Mouse (Mus musculus) embryonic facial prominence, embryonic 13.5 days (tissue): ENCODE data around the gene Kel. TPM values are rescaled to one million over a fixed set of nuclear protein-coding genes. Genes with fewer than 3 reads are reported as not detected.

Source experiments
- ATAC-seq: fragments of 200-750 bp; cut with Nextera tagmentation; 2 replicates; pipeline ENCODE4 v1.8.0; 2017; ENCODE audit warnings: low read depth; ENCODE audit not compliant: insufficient number of reproducible peaks, insufficient read depth, low FRiP score, low TSS enrichment
- H3K27ac ChIP-seq: fragments of 300-500 bp; sonication (generic); 2 replicates; pipeline ENCODE4 v1.5.1; 2015; ENCODE audit warnings: moderate library complexity, mild to moderate bottlenecking, inconsistent platforms
- H3K27me3 ChIP-seq: fragments of 300-500 bp; sonication (generic); 2 replicates; pipeline ENCODE4 v1.6.1; 2015; ENCODE audit warnings: mild to moderate bottlenecking, inconsistent platforms
- H3K36me3 ChIP-seq: fragments of 300-500 bp; sonication (generic); 2 replicates; pipeline ENCODE4 v1.6.1; 2015; ENCODE audit warnings: mild to moderate bottlenecking, inconsistent platforms
- H3K4me1 ChIP-seq: fragments of 300-500 bp; sonication (generic); 2 replicates; pipeline ENCODE4 v1.6.1; 2015; ENCODE audit warnings: inconsistent platforms
- H3K4me2 ChIP-seq: fragments of 300-500 bp; sonication (generic); 2 replicates; pipeline ENCODE4 v1.6.1; 2015; ENCODE audit warnings: moderate library complexity, mild to moderate bottlenecking, inconsistent platforms
- H3K4me3 ChIP-seq: fragments of 300-500 bp; sonication (generic); 2 replicates; pipeline ENCODE4 v1.5.1; 2015; ENCODE audit warnings: mild to moderate bottlenecking, inconsistent platforms
- H3K9ac ChIP-seq: fragments of 300-500 bp; sonication (generic); 2 replicates; pipeline ENCODE4 v1.6.1; 2015; ENCODE audit warnings: mild to moderate bottlenecking, inconsistent platforms
- H3K9me3 ChIP-seq: fragments of 300-500 bp; sonication (generic); 2 replicates; pipeline ENCODE4 v1.6.1; 2016; ENCODE audit warnings: inconsistent platforms
- WGBS: fragments of 180-500 bp; shearing (Covaris S2); methylation state at CpG from one replicate; pipeline ENCODE4 v1.1.7; 2015; ENCODE audit warnings: mixed read lengths; 5-methylcytosine and 5-hydroxymethylcytosine counted together
- polyA plus RNA-seq: library from polyadenylated mRNA; unstranded; fragments of >200 nt; fragmentation: Nextera tagmentation; extraction: Ambion mirVana; gene quantifications from 2 replicates; pipeline ENCODE4 v1.2.1, GENCODE M21; 2015

Gene Kel
- polyA plus RNA-seq, result 1.3 and 3.3 TPM in 2 replicates

- Histone ChIP-seq H3K27me3 (no peaks in the 10 kb centered on the region), H3K9me3 (no peaks in the 10 kb centered on the region), H3K9ac (no peak within 1 kb of the TSS), H3K36me3 (no peaks in the 10 kb centered on the region), H3K4me1 (no peaks in the 10 kb centered on the region), H3K27ac (no peak within 1 kb of the TSS), H3K4me2 (no peak within 1 kb of the TSS), H3K4me3 (no peak within 1 kb of the TSS)
- WGBS, result 75% methylated on average over 1 of the region's 1 CpGs
- ATAC-seq, result no peak
These were observed at the start of gene Kel for GRCm38 (mm10) chr6:41704123-41704522. TSS of gene Kel (minus strand) at chr6:41704339.

DNA sequence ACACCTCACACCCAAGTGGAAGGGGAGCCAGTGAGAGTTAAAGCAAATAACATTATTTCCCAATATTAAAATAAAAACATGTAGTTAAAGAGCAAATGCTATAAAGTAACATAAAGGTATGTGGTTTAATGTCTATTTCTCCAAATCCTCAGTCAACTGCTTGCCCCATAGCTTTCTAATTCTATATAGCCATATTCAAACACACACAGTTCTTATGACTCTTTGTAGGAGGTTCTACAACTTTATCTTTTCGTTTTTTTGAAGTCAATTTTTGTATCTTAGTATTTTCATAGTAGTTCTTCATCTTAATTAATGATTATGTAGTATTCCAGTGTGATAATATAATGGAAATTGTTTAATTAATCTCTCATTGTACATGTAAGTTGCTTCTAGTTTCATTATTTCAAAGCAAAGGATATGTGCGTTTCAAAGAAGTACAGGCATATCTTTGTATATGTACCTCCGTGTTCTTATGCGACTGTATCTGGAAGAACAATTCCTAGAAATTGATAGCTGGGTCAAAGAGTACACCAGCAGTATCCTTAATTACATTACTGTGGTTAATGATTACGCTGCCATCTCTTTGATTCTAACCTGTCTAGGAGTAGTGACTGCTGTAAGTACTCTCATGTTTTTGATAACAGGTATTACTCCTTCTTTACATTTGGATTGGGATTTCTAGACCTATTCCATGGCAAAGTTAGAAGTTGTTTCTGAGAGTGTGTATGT, 40.7 kb upstream of the Kel start:
- no peak for ATAC-seq
- 74% methylated on average over 5 of the region's 5 CpGs for WGBS

GRCm38 (mm10) chr6:41741101-41741500, 37.0 kb upstream of the Kel start:
- Histone ChIP-seq H3K4me1 (no peaks in the 10 kb centered on the region), H3K36me3 (no peaks in the 10 kb centered on the region), H3K9me3 (no peaks in the 10 kb centered on the region), H3K9ac (no peak overlapping the region), H3K4me2 (no peak overlapping the region), H3K4me3 (no peak overlapping the region), H3K27ac (no peak overlapping the region), H3K27me3 (no peaks in the 10 kb centered on the region)
- ATAC-seq, result no peak

More for the DNA sequence above, 40.7 kb upstream of the Kel start:
- H3K9me3 ChIP-seq, result no peaks in the 10 kb centered on the region
- no peaks in the 10 kb centered on the region for H3K4me1 ChIP-seq
- H3K9ac ChIP-seq, result no peak overlapping the region
- H3K27me3 ChIP-seq, result no peaks in the 10 kb centered on the region
- H3K4me3 ChIP-seq, result no peak overlapping the region
- H3K4me2 ChIP-seq, result no peak overlapping the region
- no peak overlapping the region for H3K27ac ChIP-seq
- H3K36me3 ChIP-seq, result no peaks in the 10 kb centered on the region

DNA sequence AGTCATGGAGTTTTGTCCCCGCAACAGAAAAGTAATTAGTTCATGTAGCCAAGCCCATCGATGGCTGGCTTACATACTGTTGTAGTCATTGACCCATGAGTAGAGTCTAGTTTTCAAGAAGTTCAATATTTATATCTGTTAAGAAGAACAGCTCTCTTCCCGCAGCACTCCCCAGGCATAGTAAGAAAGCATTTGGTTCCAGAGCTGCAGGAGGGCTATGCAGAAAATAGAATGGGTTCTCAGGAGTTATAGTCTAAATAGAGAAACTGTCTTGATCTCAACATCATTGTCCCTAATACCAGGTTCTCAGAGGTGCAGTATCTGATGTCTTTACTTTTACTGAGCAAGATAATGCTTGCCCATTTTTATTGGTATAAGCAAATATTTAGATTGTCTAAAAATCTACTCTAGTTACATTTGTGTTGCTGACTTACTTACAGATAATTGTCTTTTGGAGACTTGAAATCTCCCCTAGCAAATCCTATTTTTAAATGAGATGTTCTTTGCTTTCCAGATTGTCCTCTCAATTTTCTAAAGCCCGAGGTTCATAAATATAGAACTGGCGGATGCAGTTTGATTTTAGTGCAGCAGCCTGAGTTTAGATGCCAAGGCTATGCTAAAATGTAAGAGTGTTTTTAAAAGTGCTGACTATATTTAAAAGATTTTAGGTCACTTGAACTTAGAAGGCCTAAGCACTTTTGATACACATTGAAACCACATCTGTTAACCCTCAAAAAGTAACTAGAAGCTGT, 30.8 kb upstream of the Kel start:
- Histone ChIP-seq H3K9ac (no peak overlapping the region), H3K4me3 (no peak overlapping the region), H3K4me2 (no peak overlapping the region), H3K4me1 (no peaks in the 10 kb centered on the region), H3K9me3 (no peaks in the 10 kb centered on the region), H3K27ac (no peak overlapping the region), H3K36me3 (no peaks in the 10 kb centered on the region), H3K27me3 (no peaks in the 10 kb centered on the region)
- 89% methylated on average over 5 of the region's 5 CpGs for WGBS
- ATAC-seq, result no peak

- Histone ChIP-seq H3K27me3 (no peaks in the 10 kb centered on the region), H3K9me3 (no peaks in the 10 kb centered on the region), H3K4me1 (no peaks in the 10 kb centered on the region), H3K27ac (no peak overlapping the region), H3K4me2 (no peak overlapping the region), H3K36me3 (no peaks in the 10 kb centered on the region), H3K9ac (no peak overlapping the region), H3K4me3 (no peak overlapping the region)
- no peak for ATAC-seq
- 76% methylated on average over 1 of the region's 1 CpGs for whole genome bisulfite sequencing
These were observed 24.0 kb upstream of the Kel start for GRCm38 (mm10) chr6:41727989-41728609.

- Histone ChIP-seq H3K4me2 (no peak overlapping the region), H3K4me3 (no peak overlapping the region), H3K27ac (no peak overlapping the region), H3K9ac (no peak overlapping the region), H3K27me3 (no peaks in the 10 kb centered on the region), H3K4me1 (no peaks in the 10 kb centered on the region), H3K36me3 (no peaks in the 10 kb centered on the region), H3K9me3 (no peaks in the 10 kb centered on the region)
- ATAC-seq, result no peak
- WGBS, result 87% methylated on average over 2 of the region's 2 CpGs
These were observed 17.3 kb upstream of the Kel start for GRCm38 (mm10) chr6:41721430-41721829.

- no peaks in the 10 kb centered on the region for H3K9me3 ChIP-seq
- H3K9ac ChIP-seq, result no peak overlapping the region
- 86% methylated on average over 1 of the region's 1 CpGs for WGBS
- H3K27me3 ChIP-seq, result no peaks in the 10 kb centered on the region
- H3K4me2 ChIP-seq, result no peak overlapping the region
- no peak for ATAC-seq
- no peaks in the 10 kb centered on the region for H3K4me1 ChIP-seq
- H3K36me3 ChIP-seq, result no peaks in the 10 kb centered on the region
- H3K4me3 ChIP-seq, result no peak overlapping the region
- no peak overlapping the region for H3K27ac ChIP-seq
These were observed 6.1 kb upstream of the Kel start for GRCm38 (mm10) chr6:41710281-41710680.

DNA sequence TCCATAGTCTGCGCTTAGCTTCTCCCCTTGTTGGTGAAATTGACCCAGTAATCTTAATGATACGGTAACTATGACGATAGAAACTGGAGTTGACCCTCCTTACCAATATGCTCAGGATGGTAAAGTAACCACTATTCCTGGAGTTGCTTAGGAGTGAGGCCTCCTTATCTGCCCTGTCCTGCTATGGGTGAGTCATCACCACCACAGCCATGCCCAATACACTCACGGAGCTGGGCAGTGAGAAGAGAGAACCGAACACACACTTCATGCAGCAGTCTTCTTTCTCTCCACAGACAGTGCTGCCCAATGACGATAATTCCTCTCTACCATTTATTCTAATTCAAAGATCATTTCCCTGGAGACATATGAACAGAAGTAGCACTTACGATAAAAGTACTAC, 2.1 kb upstream of the Kel start:
- no peak overlapping the region for H3K9ac ChIP-seq
- no peaks in the 10 kb centered on the region for H3K4me1 ChIP-seq
- no peak for ATAC-seq
- no peaks in the 10 kb centered on the region for H3K9me3 ChIP-seq
- 88% methylated on average over 7 of the region's 7 CpGs for WGBS
- H3K27ac ChIP-seq, result no peak overlapping the region
- H3K4me2 ChIP-seq, result no peak overlapping the region
- no peak overlapping the region for H3K4me3 ChIP-seq
- no peaks in the 10 kb centered on the region for H3K36me3 ChIP-seq
- H3K27me3 ChIP-seq, result no peaks in the 10 kb centered on the region

- Histone ChIP-seq H3K36me3 (no peaks in the 10 kb centered on the region), H3K27ac (no peak overlapping the region), H3K4me3 (no peak overlapping the region), H3K4me1 (no peaks in the 10 kb centered on the region), H3K4me2 (no peak overlapping the region), H3K27me3 (no peaks in the 10 kb centered on the region), H3K9me3 (no peaks in the 10 kb centered on the region), H3K9ac (no peak overlapping the region)
- ATAC-seq, result no peak
- WGBS, result 69% methylated on average over 2 of the region's 2 CpGs
These were observed 1.2 kb downstream of the Kel start for GRCm38 (mm10) chr6:41702928-41703327.

GRCm38 (mm10) chr6:41701245-41701644, 2.9 kb downstream of the Kel start:
- ATAC-seq, result no peak
- H3K27me3 ChIP-seq, result no peaks in the 10 kb centered on the region
- H3K4me2 ChIP-seq, result no peak overlapping the region
- H3K27ac ChIP-seq, result no peak overlapping the region
- H3K4me3 ChIP-seq, result no peak overlapping the region
- no peaks in the 10 kb centered on the region for H3K4me1 ChIP-seq
- H3K9me3 ChIP-seq, result no peaks in the 10 kb centered on the region
- no peaks in the 10 kb centered on the region for H3K36me3 ChIP-seq
- no peak overlapping the region for H3K9ac ChIP-seq
- 82% methylated on average over 1 of the region's 1 CpGs for WGBS

DNA sequence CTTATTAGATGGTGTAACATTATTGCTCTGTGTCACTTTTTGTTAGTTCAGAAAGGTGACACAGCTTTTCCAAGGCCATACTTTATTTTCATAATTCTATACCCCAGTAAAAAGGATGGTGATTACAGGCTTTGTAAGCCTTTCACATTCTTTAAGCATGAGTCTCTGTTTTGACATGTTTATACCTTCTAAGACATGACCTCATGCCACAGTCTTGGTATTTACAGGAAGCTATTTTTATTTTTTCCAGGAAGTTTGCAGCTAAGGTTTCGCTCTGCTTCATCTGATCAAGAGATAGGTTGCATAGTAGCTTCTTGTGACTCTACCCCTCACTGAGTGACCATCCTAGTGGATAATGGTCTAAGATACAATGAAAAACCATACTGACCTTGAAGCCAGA, 9.7 kb downstream of the Kel start:
- H3K4me1 ChIP-seq, result no peaks in the 10 kb centered on the region
- H3K9ac ChIP-seq, result no peak overlapping the region
- H3K27ac ChIP-seq, result no peak overlapping the region
- no peak overlapping the region for H3K4me2 ChIP-seq
- 86% methylated on average over 1 of the region's 1 CpGs for WGBS
- ATAC-seq, result no peak
- H3K36me3 ChIP-seq, result no peaks in the 10 kb centered on the region
- no peaks in the 10 kb centered on the region for H3K9me3 ChIP-seq
- H3K4me3 ChIP-seq, result no peak overlapping the region
- H3K27me3 ChIP-seq, result no peaks in the 10 kb centered on the region

DNA sequence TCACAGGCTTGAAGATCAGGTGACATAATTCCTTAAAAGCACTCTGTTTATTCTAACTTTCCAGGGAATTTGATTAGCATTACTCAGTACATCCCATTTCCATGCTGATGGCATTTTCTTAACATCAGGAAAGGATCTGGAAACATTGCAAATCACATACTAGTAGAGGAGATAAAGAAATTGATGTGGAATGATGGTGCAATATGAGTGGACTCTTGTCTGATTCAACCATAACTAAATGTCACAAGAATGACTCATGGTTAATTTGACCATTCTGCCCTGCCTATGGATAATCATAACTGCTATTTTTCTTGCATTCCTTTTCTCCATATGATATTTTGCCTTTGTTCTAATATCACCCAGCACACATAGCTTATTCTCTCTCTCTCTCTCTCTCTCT, 11.9 kb downstream of the Kel start:
- Histone ChIP-seq H3K27ac (no peak overlapping the region), H3K4me2 (no peak overlapping the region), H3K27me3 (no peaks in the 10 kb centered on the region), H3K4me3 (no peak overlapping the region), H3K4me1 (no peaks in the 10 kb centered on the region), H3K36me3 (no peaks in the 10 kb centered on the region), H3K9me3 (no peaks in the 10 kb centered on the region), H3K9ac (no peak overlapping the region)
- no peak for ATAC-seq
